Mouse (Mus musculus): ENCODE results near the gene Bcat1. TPM values are rescaled to one million over a fixed set of nuclear protein-coding genes. Genes with fewer than 3 reads are reported as not detected.

Bcat1 gene
- polyA plus RNA-seq, 1 experiment: 100 TPM

GRCm38 (mm10) chr6:145047445-145047857 is 28.5 kb downstream of the Bcat1 start:
- H3K27me3 ChIP-seq (ENCODE audit: control insufficient read depth, insufficient read depth, insufficient read length): no peaks in the 10 kb centered on the region
- peaks cover 100% of the 10 kb centered on the region for H3K79me2 ChIP-seq (ENCODE audit: control insufficient read depth, insufficient read depth)
- no peak overlapping the region for H3ac ChIP-seq (ENCODE audit: control insufficient read depth, insufficient read length, low read depth)
- no peak for TF ChIP-seq CEBPB (IDR thresholded peaks at IDR 0.05; ENCODE audit: low read depth)
- TF ChIP-seq CTCF (IDR thresholded peaks at IDR 0.05; ENCODE audit: control insufficient read depth, insufficient read depth, insufficient read length): no peak
- no peak for TF ChIP-seq MYOG (IDR thresholded peaks at IDR 0.05; ENCODE audit: control insufficient read depth, extremely low read depth, insufficient read length)
- no peak for TF ChIP-seq FOSL1 (IDR thresholded peaks at IDR 0.05; ENCODE audit: insufficient read depth, low read length, poor library complexity, severe bottlenecking)
- TF ChIP-seq MYOD1 (IDR thresholded peaks at IDR 0.05; ENCODE audit: control insufficient read depth, insufficient read length, low read depth): no peak
- no peak for TF ChIP-seq MAX (IDR thresholded peaks at IDR 0.05)
- no peak for TF ChIP-seq USF1 (IDR thresholded peaks at IDR 0.05; ENCODE audit: low read depth)
- no peak overlapping the region for H3K4me3 ChIP-seq (ENCODE audit: insufficient read depth, poor library complexity, severe bottlenecking)
- peaks cover 69% of the 10 kb centered on the region for H3K79me3 ChIP-seq (ENCODE audit: low read depth)
- H3K36me3 ChIP-seq (ENCODE audit: control insufficient read depth, insufficient read depth): peaks cover 52% of the 10 kb centered on the region

- no peaks in the 10 kb centered on the region for H3K27me3 ChIP-seq (ENCODE audit: control insufficient read depth, insufficient read depth, insufficient read length)
- peaks cover 48% of the 10 kb centered on the region for H3K36me3 ChIP-seq (ENCODE audit: control insufficient read depth, insufficient read depth)
- TF ChIP-seq CTCF (IDR thresholded peaks at IDR 0.05; ENCODE audit: control insufficient read depth, insufficient read depth, insufficient read length) (no peak), MYOG (IDR thresholded peaks at IDR 0.05; ENCODE audit: control insufficient read depth, extremely low read depth, insufficient read length) (no peak), FOSL1 (IDR thresholded peaks at IDR 0.05; ENCODE audit: insufficient read depth, low read length, poor library complexity, severe bottlenecking) (no peak), MYOD1 (IDR thresholded peaks at IDR 0.05; ENCODE audit: control insufficient read depth, insufficient read length, low read depth) (no peak), MAX (IDR thresholded peaks at IDR 0.05) (no peak), CEBPB (IDR thresholded peaks at IDR 0.05; ENCODE audit: low read depth) (no peak), USF1 (IDR thresholded peaks at IDR 0.05; ENCODE audit: low read depth) (peak; percentile 20)
- peaks cover 71% of the 10 kb centered on the region for H3K79me3 ChIP-seq (ENCODE audit: low read depth)
- no peak overlapping the region for H3ac ChIP-seq (ENCODE audit: control insufficient read depth, insufficient read length, low read depth)
- H3K4me3 ChIP-seq (ENCODE audit: insufficient read depth, poor library complexity, severe bottlenecking): no peak overlapping the region
- peaks cover 100% of the 10 kb centered on the region for H3K79me2 ChIP-seq (ENCODE audit: control insufficient read depth, insufficient read depth)
Observed at GRCm38 (mm10) chr6:145046266-145046890, 29.6 kb downstream of the Bcat1 start.

DNA sequence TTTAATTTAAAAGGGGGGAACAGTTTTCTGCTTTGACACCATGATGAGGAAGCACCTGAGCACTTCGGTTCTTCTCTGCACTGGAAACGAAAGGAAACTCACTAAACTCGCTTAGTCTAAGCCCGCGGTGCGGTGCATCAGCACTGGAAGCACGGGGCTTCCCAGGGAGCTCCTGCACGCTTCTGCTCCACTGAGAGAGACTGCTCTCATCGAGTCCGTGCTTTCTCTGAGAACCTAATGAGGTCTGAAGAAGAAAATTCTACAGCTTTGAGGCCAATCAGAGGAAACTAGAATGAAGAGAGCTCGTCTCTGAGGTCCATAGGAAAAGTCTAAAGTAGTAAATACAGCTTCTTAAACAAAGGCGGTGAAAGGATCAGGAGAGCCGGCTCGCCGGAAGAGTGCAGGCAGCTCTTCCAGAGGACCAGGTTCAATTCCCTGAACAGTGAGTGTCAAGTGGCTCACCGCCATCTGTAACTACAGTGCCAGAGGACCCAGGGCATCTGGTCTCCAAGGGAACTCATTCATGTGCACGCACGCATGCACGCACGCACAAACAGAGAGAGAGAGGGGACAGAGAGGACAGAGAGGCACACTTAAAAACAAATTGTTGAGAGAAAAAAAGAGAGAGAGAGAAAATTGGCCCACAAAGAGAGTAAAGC is 30.9 kb downstream of the Bcat1 start:
- TF ChIP-seq FOSL1 (IDR thresholded peaks at IDR 0.05; ENCODE audit: insufficient read depth, low read length, poor library complexity, severe bottlenecking) (no peak), MYOD1 (IDR thresholded peaks at IDR 0.05; ENCODE audit: control insufficient read depth, insufficient read length, low read depth) (no peak), CTCF (IDR thresholded peaks at IDR 0.05; ENCODE audit: control insufficient read depth, insufficient read depth, insufficient read length) (no peak), MYOG (IDR thresholded peaks at IDR 0.05; ENCODE audit: control insufficient read depth, extremely low read depth, insufficient read length) (no peak), MAX (IDR thresholded peaks at IDR 0.05) (no peak), USF1 (IDR thresholded peaks at IDR 0.05; ENCODE audit: low read depth) (no peak), CEBPB (IDR thresholded peaks at IDR 0.05; ENCODE audit: low read depth) (no peak)
- H3ac ChIP-seq (ENCODE audit: control insufficient read depth, insufficient read length, low read depth): no peak overlapping the region
- no peak overlapping the region for H3K4me3 ChIP-seq (ENCODE audit: insufficient read depth, poor library complexity, severe bottlenecking)

DNA sequence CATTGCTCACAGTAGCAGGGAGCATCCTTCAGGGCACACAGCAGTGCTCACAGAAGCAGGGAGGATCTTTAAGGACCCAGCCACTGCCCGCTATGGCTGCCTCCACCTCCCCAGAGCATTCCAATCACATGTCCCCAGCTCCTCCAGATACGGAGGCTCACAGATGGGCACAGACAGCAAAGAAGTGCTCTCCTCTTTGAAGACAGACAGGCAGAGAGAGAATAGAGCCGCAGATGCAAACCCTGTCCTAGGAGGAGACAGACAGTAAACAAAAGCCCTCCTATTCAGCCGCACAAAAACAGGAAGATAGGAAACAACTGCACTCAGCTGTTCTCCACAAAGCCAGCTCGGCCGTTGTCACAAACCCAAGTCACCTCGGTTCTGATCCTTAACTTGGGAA is 35.3 kb downstream of the Bcat1 start:
- H3K79me2 ChIP-seq (ENCODE audit: control insufficient read depth, insufficient read depth): peaks cover 70% of the 10 kb centered on the region
- TF ChIP-seq CEBPB (IDR thresholded peaks at IDR 0.05; ENCODE audit: low read depth) (no peak), USF1 (IDR thresholded peaks at IDR 0.05; ENCODE audit: low read depth) (no peak), CTCF (IDR thresholded peaks at IDR 0.05; ENCODE audit: control insufficient read depth, insufficient read depth, insufficient read length) (no peak), FOSL1 (IDR thresholded peaks at IDR 0.05; ENCODE audit: insufficient read depth, low read length, poor library complexity, severe bottlenecking) (no peak), MYOD1 (IDR thresholded peaks at IDR 0.05; ENCODE audit: control insufficient read depth, insufficient read length, low read depth) (no peak), MYOG (IDR thresholded peaks at IDR 0.05; ENCODE audit: control insufficient read depth, extremely low read depth, insufficient read length) (no peak), MAX (IDR thresholded peaks at IDR 0.05) (no peak)
- no peak overlapping the region for H3ac ChIP-seq (ENCODE audit: control insufficient read depth, insufficient read length, low read depth)
- H3K27me3 ChIP-seq (ENCODE audit: control insufficient read depth, insufficient read depth, insufficient read length): no peaks in the 10 kb centered on the region
- H3K79me3 ChIP-seq (ENCODE audit: low read depth): peaks cover 51% of the 10 kb centered on the region
- H3K36me3 ChIP-seq (ENCODE audit: control insufficient read depth, insufficient read depth): peaks cover 56% of the 10 kb centered on the region
- no peak overlapping the region for H3K4me3 ChIP-seq (ENCODE audit: insufficient read depth, poor library complexity, severe bottlenecking)

More for the DNA sequence above, 30.9 kb downstream of the Bcat1 start:
- peaks cover 73% of the 10 kb centered on the region for H3K79me3 ChIP-seq (ENCODE audit: low read depth)
- peaks cover 100% of the 10 kb centered on the region for H3K79me2 ChIP-seq (ENCODE audit: control insufficient read depth, insufficient read depth)
- no peaks in the 10 kb centered on the region for H3K27me3 ChIP-seq (ENCODE audit: control insufficient read depth, insufficient read depth, insufficient read length)
- peaks cover 57% of the 10 kb centered on the region for H3K36me3 ChIP-seq (ENCODE audit: control insufficient read depth, insufficient read depth)

- Histone ChIP-seq H3K4me3 (ENCODE audit: insufficient read depth, poor library complexity, severe bottlenecking) (no peak overlapping the region), H3K27me3 (ENCODE audit: control insufficient read depth, insufficient read depth, insufficient read length) (no peaks in the 10 kb centered on the region), H3ac (ENCODE audit: control insufficient read depth, insufficient read length, low read depth) (no peak overlapping the region), H3K79me3 (ENCODE audit: low read depth) (peaks cover 26% of the 10 kb centered on the region), H3K79me2 (ENCODE audit: control insufficient read depth, insufficient read depth) (peaks cover 39% of the 10 kb centered on the region), H3K36me3 (ENCODE audit: control insufficient read depth, insufficient read depth) (peaks cover 53% of the 10 kb centered on the region)
- TF ChIP-seq MYOD1 (IDR thresholded peaks at IDR 0.05; ENCODE audit: control insufficient read depth, insufficient read length, low read depth): no peak
- TF ChIP-seq MYOG (IDR thresholded peaks at IDR 0.05; ENCODE audit: control insufficient read depth, extremely low read depth, insufficient read length): no peak
- TF ChIP-seq MAX (IDR thresholded peaks at IDR 0.05): no peak
- TF ChIP-seq USF1 (IDR thresholded peaks at IDR 0.05; ENCODE audit: low read depth): no peak
- TF ChIP-seq CEBPB (IDR thresholded peaks at IDR 0.05; ENCODE audit: low read depth): no peak
- TF ChIP-seq CTCF (IDR thresholded peaks at IDR 0.05; ENCODE audit: control insufficient read depth, insufficient read depth, insufficient read length): no peak
- TF ChIP-seq FOSL1 (IDR thresholded peaks at IDR 0.05; ENCODE audit: insufficient read depth, low read length, poor library complexity, severe bottlenecking): no peak
Observed at GRCm38 (mm10) chr6:145037626-145038025, 38.4 kb downstream of the Bcat1 start.
